Mouse (Mus musculus) embryonic facial prominence, embryonic 14.5 days (tissue): ENCODE data around the gene Ffar3. TPM values are rescaled to one million over a fixed set of nuclear protein-coding genes. Genes with fewer than 3 reads are reported as not detected.

Experiments used
- ATAC-seq: fragments of 200-750 bp; cut with Nextera tagmentation; 2 replicates; pipeline ENCODE4 v1.8.0; 2017; ENCODE audit warnings: low read depth, moderate number of reproducible peaks, moderate TSS enrichment
- DNase-seq: peaks from one replicate; pipeline ENCODE4 v3.0.0-alpha.2; 2015; ENCODE audit warnings: low spot score
- H3K27ac ChIP-seq: fragments of 300-500 bp; sonication (generic); replicated peaks from 2 replicates; pipeline ENCODE4 v1.5.1; 2014; ENCODE audit warnings: low read depth, mild to moderate bottlenecking, low read length, moderate library complexity
- H3K27me3 ChIP-seq: fragments of 300-500 bp; sonication (generic); replicated peaks from 2 replicates; pipeline ENCODE4 v1.6.1; 2014; ENCODE audit warnings: low read length; ENCODE audit not compliant: control insufficient read depth, insufficient read depth
- H3K36me3 ChIP-seq: fragments of 300-500 bp; sonication (generic); 2 replicates; pipeline ENCODE4 v1.6.1; 2014; ENCODE audit warnings: low read length, mixed read lengths; ENCODE audit not compliant: control insufficient read depth, insufficient read depth
- H3K4me1 ChIP-seq: fragments of 300-500 bp; sonication (generic); 2 replicates; pipeline ENCODE4 v1.6.1; 2014; ENCODE audit warnings: antibody characterized with exemption, low read length; ENCODE audit not compliant: control insufficient read depth, insufficient read depth
- H3K4me2 ChIP-seq: fragments of 300-500 bp; sonication (generic); 2 replicates; pipeline ENCODE4 v1.6.1; 2014; ENCODE audit warnings: low read depth, mild to moderate bottlenecking, low read length, moderate library complexity, mixed read lengths
- H3K4me3 ChIP-seq: fragments of 300-500 bp; sonication (generic); 2 replicates; pipeline ENCODE4 v1.5.1; 2014; ENCODE audit warnings: low read depth, mild to moderate bottlenecking, low read length
- H3K9ac ChIP-seq: fragments of 300-500 bp; sonication (generic); 2 replicates; pipeline ENCODE4 v1.6.1; 2014; ENCODE audit warnings: low read depth, mild to moderate bottlenecking, low read length, moderate library complexity, mixed read lengths
- H3K9me3 ChIP-seq: fragments of 300-500 bp; sonication (generic); 2 replicates; pipeline ENCODE4 v1.6.1; 2016; ENCODE audit warnings: low read length; ENCODE audit not compliant: control insufficient read depth
- WGBS: fragments of 180-500 bp; shearing (Covaris S2); extraction: QIAGEN DNeasy Blood & Tissue Kit; methylation state at CpG from one replicate; pipeline ENCODE4 v1.1.7; 2014; 5-methylcytosine and 5-hydroxymethylcytosine counted together
- polyA plus RNA-seq: library from polyadenylated mRNA; unstranded; fragments of >200 nt; fragmentation: Nextera tagmentation; extraction: Ambion mirVana; gene quantifications from 2 replicates; pipeline ENCODE4 v1.2.1, GENCODE M21; 2014

Gene Ffar3
- not detected in 2 replicates for polyA plus RNA-seq

DNA sequence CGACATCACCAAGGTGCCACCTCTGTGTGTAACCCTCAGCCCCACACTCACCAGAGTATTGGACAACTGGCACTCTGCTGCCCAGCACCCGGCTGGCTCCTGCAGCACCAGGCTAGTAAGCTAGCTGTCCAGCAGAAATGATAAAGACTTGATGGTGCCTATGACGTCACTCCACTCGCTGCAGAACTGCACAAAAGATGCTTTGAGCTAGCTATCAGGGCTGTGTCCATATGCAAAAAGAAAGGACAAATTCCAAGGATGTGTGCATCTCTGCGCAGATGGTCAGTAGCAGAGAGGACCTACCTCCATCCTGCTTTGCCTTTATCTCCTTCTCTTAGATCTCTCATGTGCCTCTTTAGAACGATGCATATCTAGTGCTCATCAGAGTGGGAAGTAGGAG lies at the start of gene Ffar3:
TSS of gene Ffar3 (minus strand) at position 101 of the 400 bp plus-strand sequence.
- H3K36me3 ChIP-seq, result no peaks in the 10 kb centered on the region
- ATAC-seq (no peak), DNase-seq (no peak)
- peaks cover 4% of the 10 kb centered on the region; the same call in 1 of the 2 replicates for H3K27me3 ChIP-seq
- no peak within 1 kb of the TSS for H3K4me2 ChIP-seq
- no peaks in the 10 kb centered on the region for H3K9me3 ChIP-seq
- no peak within 1 kb of the TSS for H3K27ac ChIP-seq
- no peak within 1 kb of the TSS for H3K9ac ChIP-seq
- H3K4me1 ChIP-seq, result no peaks in the 10 kb centered on the region
- no peak within 1 kb of the TSS for H3K4me3 ChIP-seq
- 85% methylated on average over 6 of the region's 6 CpGs for WGBS

DNA sequence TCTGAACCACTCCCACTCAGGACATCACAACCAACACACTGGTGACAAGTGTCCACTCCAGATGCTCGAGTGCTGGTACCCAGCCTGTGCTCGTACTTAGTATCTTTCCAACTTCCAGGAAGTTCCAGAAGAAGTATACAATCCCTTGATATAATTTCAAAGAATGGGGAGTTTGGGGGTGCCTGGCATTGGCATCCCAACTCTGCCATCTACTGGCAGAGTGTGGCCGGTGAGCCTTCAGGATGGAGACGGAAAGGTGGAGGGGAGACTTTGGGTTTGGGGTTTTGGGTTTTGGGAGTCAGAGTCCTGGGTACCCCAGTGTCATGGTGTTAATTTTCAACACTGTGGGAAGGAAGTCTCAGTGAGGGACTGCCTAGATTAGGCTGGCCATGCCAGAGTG lies 48.1 kb upstream of the Ffar3 start:
- no peak overlapping the region for H3K27ac ChIP-seq
- 54% methylated on average over 4 of the region's 4 CpGs for WGBS
- H3K9ac ChIP-seq, result no peak overlapping the region
- ATAC-seq, result no peak
- H3K4me1 ChIP-seq, result peaks cover 16% of the 10 kb centered on the region
- no peaks in the 10 kb centered on the region for H3K36me3 ChIP-seq
- no peak overlapping the region for H3K4me2 ChIP-seq
- H3K9me3 ChIP-seq, result no peaks in the 10 kb centered on the region
- DNase-seq, result no peak
- H3K27me3 ChIP-seq, result no peaks in the 10 kb centered on the region
- no peak overlapping the region for H3K4me3 ChIP-seq

DNA sequence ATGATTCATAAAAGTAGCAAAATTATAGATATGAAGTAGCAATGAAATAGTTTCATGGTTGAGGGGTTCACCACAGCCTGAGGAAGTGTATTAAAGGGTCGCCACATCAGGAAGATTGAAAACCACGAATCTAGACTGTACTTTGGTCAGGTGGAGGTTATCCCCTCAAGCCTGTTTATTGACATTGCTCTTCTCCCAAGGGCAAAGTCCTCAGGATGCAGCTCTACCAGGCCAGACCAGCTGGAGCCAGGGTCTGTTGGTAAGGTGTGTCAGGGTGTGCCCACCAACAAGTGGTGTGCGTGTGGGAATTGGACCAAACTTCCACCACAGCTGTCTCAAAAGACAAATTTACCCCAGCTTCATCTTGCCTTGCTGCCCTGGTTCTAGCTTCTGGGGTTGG lies 39.2 kb upstream of the Ffar3 start:
- H3K9ac ChIP-seq, result no peak overlapping the region
- H3K4me3 ChIP-seq, result no peak overlapping the region
- no peak overlapping the region for H3K27ac ChIP-seq
- 0 out of 2 replicates have a peak, but pooled peaks cover 4% of the 10 kb centered on the region for H3K4me1 ChIP-seq
- no peaks in the 10 kb centered on the region for H3K36me3 ChIP-seq
- no peaks in the 10 kb centered on the region for H3K9me3 ChIP-seq
- DNase-seq (no peak), ATAC-seq (no peak)
- WGBS, result 92% methylated on average over 3 of the region's 3 CpGs
- no peak overlapping the region for H3K4me2 ChIP-seq
- no peaks in the 10 kb centered on the region for H3K27me3 ChIP-seq

DNA sequence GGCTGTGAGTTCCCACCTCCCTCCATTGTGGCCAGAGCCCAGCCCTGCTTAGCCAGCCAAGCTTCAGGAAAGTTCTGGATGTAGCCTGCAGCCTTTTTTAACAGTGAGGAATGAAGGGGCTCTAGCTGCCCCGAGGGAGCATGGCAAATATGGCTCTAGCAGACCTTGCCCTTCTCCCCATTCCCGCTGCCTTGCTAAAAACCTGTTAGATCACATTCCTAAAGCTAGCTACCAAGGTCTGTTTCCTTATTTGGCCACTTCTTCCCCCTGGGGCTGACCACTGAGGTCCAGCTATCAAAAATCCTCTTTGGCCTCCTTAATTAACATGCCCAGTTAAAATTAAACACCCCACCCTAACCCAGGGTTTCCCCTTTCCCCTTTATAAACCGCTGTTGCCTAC lies 36.5 kb upstream of the Ffar3 start:
- Histone ChIP-seq H3K9me3 (no peaks in the 10 kb centered on the region), H3K4me3 (no peak overlapping the region), H3K27ac (no peak overlapping the region), H3K9ac (no peak overlapping the region), H3K36me3 (no peaks in the 10 kb centered on the region), H3K4me2 (no peak overlapping the region), H3K27me3 (no peaks in the 10 kb centered on the region), H3K4me1 (no peaks in the 10 kb centered on the region)
- DNase-seq (no peak), ATAC-seq (no peak)
- WGBS, result 31% methylated on average over 3 of the region's 3 CpGs

DNA sequence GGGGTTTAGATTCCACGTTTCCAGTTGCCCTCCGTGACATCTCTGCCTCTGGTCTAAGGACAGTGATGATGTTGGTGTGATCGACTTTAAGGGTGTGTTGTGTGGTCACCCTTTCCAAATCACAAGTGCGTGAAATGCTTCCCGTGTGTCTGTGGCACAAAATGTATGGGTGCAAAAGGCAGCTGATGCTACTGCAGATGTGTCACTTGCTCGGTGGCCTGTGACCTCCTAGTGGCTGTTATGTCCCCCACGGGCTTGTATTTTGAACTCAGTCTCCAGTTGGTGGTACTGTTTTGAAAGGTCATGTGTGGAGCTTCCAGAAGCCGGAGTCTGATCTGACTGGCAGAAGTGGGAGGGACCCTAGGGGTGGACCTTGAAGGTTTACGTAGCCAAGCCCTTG lies 35.8 kb upstream of the Ffar3 start:
- H3K27me3 ChIP-seq, result no peaks in the 10 kb centered on the region
- ATAC-seq (no peak), DNase-seq (no peak)
- H3K4me3 ChIP-seq, result no peak overlapping the region
- no peaks in the 10 kb centered on the region for H3K9me3 ChIP-seq
- no peak overlapping the region for H3K27ac ChIP-seq
- H3K9ac ChIP-seq, result no peak overlapping the region
- 80% methylated on average over 9 of the region's 9 CpGs for WGBS
- no peaks in the 10 kb centered on the region for H3K4me1 ChIP-seq
- H3K4me2 ChIP-seq, result no peak overlapping the region
- H3K36me3 ChIP-seq, result no peaks in the 10 kb centered on the region

DNA sequence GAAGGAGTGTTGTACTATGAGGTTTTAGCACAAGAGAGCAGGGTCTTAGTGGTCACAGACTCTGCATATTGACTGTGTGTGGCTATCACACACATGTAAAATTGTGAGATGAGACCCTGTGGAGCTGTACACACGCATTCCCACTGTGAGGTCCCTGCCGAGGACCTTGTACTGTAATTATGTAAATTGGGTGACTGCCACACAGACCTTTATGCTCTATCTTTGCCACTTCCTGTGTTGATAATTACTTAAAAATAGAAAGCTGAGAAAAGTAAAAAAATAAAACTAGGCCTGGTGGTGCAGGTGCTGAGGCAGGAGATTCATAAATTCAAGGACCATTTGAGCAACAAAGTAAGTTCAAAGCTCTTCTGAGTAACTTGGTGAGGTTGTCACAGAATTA lies 34.7 kb upstream of the Ffar3 start:
- no peak overlapping the region for H3K4me3 ChIP-seq
- no peaks in the 10 kb centered on the region for H3K27me3 ChIP-seq
- ATAC-seq, result no peak
- no peaks in the 10 kb centered on the region for H3K4me1 ChIP-seq
- no peaks in the 10 kb centered on the region for H3K9me3 ChIP-seq
- no peak for DNase-seq
- WGBS, result 48% methylated on average over 2 of the region's 2 CpGs
- no peak overlapping the region for H3K4me2 ChIP-seq
- H3K36me3 ChIP-seq, result no peaks in the 10 kb centered on the region
- H3K9ac ChIP-seq, result no peak overlapping the region
- no peak overlapping the region for H3K27ac ChIP-seq

DNA sequence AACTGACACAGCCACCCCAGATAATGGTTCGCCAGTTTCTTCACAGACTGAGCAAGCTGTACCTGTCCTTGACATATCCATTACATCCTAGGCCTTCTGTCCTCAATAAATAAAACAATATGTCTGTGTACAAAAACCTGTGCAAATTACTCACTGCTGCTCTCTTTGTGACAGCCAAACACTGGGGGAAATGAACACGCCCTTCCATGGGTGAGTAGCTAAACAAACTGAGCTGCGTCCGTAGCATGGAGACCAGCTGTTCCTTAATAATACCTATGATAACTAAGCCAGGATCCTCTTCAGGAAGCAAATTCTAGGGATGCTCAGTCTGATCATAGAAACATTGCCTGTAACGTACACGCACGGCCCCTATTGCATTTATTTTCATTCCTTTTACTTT lies 32.8 kb upstream of the Ffar3 start:
- 81% methylated on average over 7 of the region's 7 CpGs for WGBS
- Histone ChIP-seq H3K27ac (no peak overlapping the region), H3K9ac (no peak overlapping the region), H3K4me2 (no peak overlapping the region), H3K36me3 (no peaks in the 10 kb centered on the region), H3K4me1 (no peaks in the 10 kb centered on the region), H3K27me3 (no peaks in the 10 kb centered on the region), H3K4me3 (no peak overlapping the region), H3K9me3 (no peaks in the 10 kb centered on the region)
- ATAC-seq (no peak), DNase-seq (no peak)

DNA sequence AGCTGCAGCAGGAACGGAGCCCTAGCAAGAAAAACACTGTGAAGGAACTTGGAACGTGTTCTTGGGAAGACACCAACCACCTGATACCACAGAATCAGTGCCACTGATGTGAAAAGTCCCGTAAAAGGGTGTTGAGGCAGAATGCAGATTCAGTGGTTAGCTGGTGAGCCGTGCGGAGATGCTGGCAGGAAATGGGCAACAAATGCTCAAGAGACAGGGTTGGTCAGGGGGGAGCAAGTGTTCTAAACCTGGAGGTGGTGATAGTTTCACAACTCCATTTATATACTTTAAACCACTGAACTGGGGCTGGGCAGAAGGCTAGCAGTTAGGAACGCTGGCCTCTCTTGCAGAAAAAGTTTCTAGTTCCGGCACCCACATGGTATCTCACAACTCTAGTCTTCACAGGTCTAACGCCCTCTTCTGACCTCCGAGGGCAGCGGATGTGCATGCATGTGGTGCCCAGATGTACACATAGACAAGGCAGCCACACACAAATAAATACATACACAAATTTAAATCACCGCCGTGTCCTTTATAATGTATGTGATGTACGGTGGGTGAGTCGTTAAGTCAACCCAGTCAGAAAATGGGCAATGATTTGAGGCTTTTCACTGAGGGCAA lies 31.7 kb upstream of the Ffar3 start:
- no peaks in the 10 kb centered on the region for H3K27me3 ChIP-seq
- no peaks in the 10 kb centered on the region for H3K36me3 ChIP-seq
- no peak for ATAC-seq
- H3K4me3 ChIP-seq, result no peak overlapping the region
- no peak overlapping the region for H3K27ac ChIP-seq
- H3K9ac ChIP-seq, result no peak overlapping the region
- H3K9me3 ChIP-seq, result no peaks in the 10 kb centered on the region
- no peaks in the 10 kb centered on the region for H3K4me1 ChIP-seq
- 82% methylated on average over 14 of the region's 14 CpGs for WGBS
- H3K4me2 ChIP-seq, result no peak overlapping the region
- no peak for DNase-seq

DNA sequence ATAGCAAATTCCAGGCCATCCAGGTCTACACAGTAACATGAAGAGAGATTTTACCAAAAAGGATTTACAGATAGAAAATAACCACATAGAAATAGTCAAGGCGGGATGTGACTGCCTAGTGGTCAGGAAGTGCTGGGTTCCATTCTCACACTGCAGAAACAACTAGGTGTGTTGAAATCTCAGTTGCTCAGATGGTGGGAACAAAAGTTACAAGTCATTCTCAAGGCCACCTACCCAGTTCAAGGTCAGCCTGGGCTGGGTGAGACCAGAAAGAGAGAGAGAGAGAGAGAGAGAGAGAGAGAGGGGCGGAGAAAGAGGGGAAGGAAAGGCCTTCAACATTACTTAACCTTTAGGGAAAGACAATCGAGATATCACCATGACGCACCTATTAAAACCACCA lies 30.9 kb upstream of the Ffar3 start:
- Histone ChIP-seq H3K4me2 (no peak overlapping the region), H3K27ac (no peak overlapping the region), H3K27me3 (no peaks in the 10 kb centered on the region), H3K9ac (no peak overlapping the region), H3K36me3 (no peaks in the 10 kb centered on the region), H3K4me1 (no peaks in the 10 kb centered on the region), H3K4me3 (no peak overlapping the region), H3K9me3 (no peaks in the 10 kb centered on the region)
- WGBS, result 81% methylated on average over 4 of the region's 4 CpGs
- ATAC-seq (no peak), DNase-seq (no peak)
